Mouse (Mus musculus) forebrain, embryonic 11.5 days (tissue): ENCODE measurements at regions not wholly inside any gene's neighbourhood (a gene's known extent, or its start where the extent isn't known, plus 50 kb on each side); places are given as distances from the start of the nearest gene placed in this dataset.

Experiments
- ATAC-seq: fragments of 200-750 bp; cut with Nextera tagmentation; replicated peaks from 2 replicates; pipeline ENCODE4 v1.8.0; 2017; ENCODE audit warnings: moderate TSS enrichment; ENCODE audit not compliant: low FRiP score
- DNase-seq: peaks from one replicate; pipeline ENCODE4 v3.0.0-alpha.2; 2017; ENCODE audit warnings: low spot score
- H3K27ac ChIP-seq: fragments of 300-500 bp; sonication (generic); 2 replicates; pipeline ENCODE4 v1.5.1; 2014; ENCODE audit warnings: low read depth, low read length
- H3K27me3 ChIP-seq: fragments of 300-500 bp; sonication (generic); 2 replicates; pipeline ENCODE4 v1.6.1; 2014; ENCODE audit warnings: mild to moderate bottlenecking, low read length, mixed read lengths; ENCODE audit not compliant: control insufficient read depth, insufficient read depth
- H3K36me3 ChIP-seq: fragments of 300-500 bp; sonication (generic); 2 replicates; pipeline ENCODE4 v1.6.1; 2014; ENCODE audit warnings: mild to moderate bottlenecking, low read length, moderate library complexity, mixed read lengths; ENCODE audit not compliant: control insufficient read depth, insufficient read depth
- H3K4me1 ChIP-seq: fragments of 300-500 bp; sonication (generic); replicated peaks from 2 replicates; pipeline ENCODE4 v1.6.1; 2014; ENCODE audit warnings: low read length, mixed read lengths; ENCODE audit not compliant: control insufficient read depth, insufficient read depth
- H3K4me2 ChIP-seq: fragments of 300-500 bp; sonication (generic); 2 replicates; pipeline ENCODE4 v1.6.1; 2014; ENCODE audit warnings: low read depth, mild to moderate bottlenecking, low read length, moderate library complexity, mixed read lengths; ENCODE audit not compliant: severe bottlenecking
- H3K4me3 ChIP-seq: fragments of 300-500 bp; sonication (generic); 2 replicates; pipeline ENCODE4 v1.5.1; 2014; ENCODE audit warnings: low read depth, low read length
- H3K9ac ChIP-seq: fragments of 300-500 bp; sonication (generic); 2 replicates; pipeline ENCODE4 v1.6.1; 2014; ENCODE audit warnings: low read length
- H3K9me3 ChIP-seq: fragments of 300-500 bp; sonication (generic); 2 replicates; pipeline ENCODE4 v1.6.1; 2016; ENCODE audit warnings: low read length, mixed read lengths; ENCODE audit not compliant: control insufficient read depth
- WGBS: fragments of 180-500 bp; shearing (Covaris S2); extraction: QIAGEN DNeasy Blood & Tissue Kit; methylation state at CpG from one replicate; pipeline ENCODE4 v1.1.7; 2014; 5-methylcytosine and 5-hydroxymethylcytosine counted together

GRCm38 (mm10) chr13:44067244-44067643 lies 282.7 kb downstream of the Cd83 start:
- no peaks in the 10 kb centered on the region for H3K36me3 ChIP-seq
- H3K9ac ChIP-seq, result no peak overlapping the region
- WGBS, result 92% methylated on average over 2 of the region's 2 CpGs
- DNase-seq, result no peak
- no peak overlapping the region for H3K27ac ChIP-seq
- H3K4me1 ChIP-seq, result no peaks in the 10 kb centered on the region; the same call in 1 of the 2 replicates
- H3K9me3 ChIP-seq, result no peaks in the 10 kb centered on the region
- no peak overlapping the region for H3K4me2 ChIP-seq
- H3K27me3 ChIP-seq, result no peaks in the 10 kb centered on the region
- ATAC-seq, result no peak
- H3K4me3 ChIP-seq, result no peak overlapping the region

- H3K36me3 ChIP-seq, result no peaks in the 10 kb centered on the region
- H3K4me3 ChIP-seq, result no peak overlapping the region
- WGBS, result 81% methylated on average over 5 of the region's 5 CpGs
- no peak overlapping the region for H3K27ac ChIP-seq
- H3K4me1 ChIP-seq, result no peaks in the 10 kb centered on the region
- no peaks in the 10 kb centered on the region for H3K27me3 ChIP-seq
- DNase-seq (no peak), ATAC-seq (no peak)
- no peaks in the 10 kb centered on the region for H3K9me3 ChIP-seq
- H3K4me2 ChIP-seq, result no peak overlapping the region
- H3K9ac ChIP-seq, result no peak overlapping the region
Observed at GRCm38 (mm10) chr13:44068951-44069350, 284.4 kb downstream of the Cd83 start.

- no peak overlapping the region for H3K4me3 ChIP-seq
- no peaks in the 10 kb centered on the region for H3K4me1 ChIP-seq
- H3K27ac ChIP-seq, result no peak overlapping the region
- no peak overlapping the region for H3K4me2 ChIP-seq
- no peaks in the 10 kb centered on the region for H3K36me3 ChIP-seq
- H3K9ac ChIP-seq, result no peak overlapping the region
- ATAC-seq (no peak), DNase-seq (no peak)
- H3K9me3 ChIP-seq, result no peaks in the 10 kb centered on the region
- 82% methylated on average over 9 of the region's 9 CpGs for WGBS
- no peaks in the 10 kb centered on the region for H3K27me3 ChIP-seq
Observed at GRCm38 (mm10) chr13:44073122-44073521, 288.5 kb downstream of the Cd83 start.

GRCm38 (mm10) chr13:44074172-44074571 lies 289.6 kb downstream of the Cd83 start:
- no peak for DNase-seq

GRCm38 (mm10) chr13:44077022-44077421 lies 292.4 kb downstream of the Cd83 start:
- ATAC-seq, result no peak

More at GRCm38 (mm10) chr13:44074172-44074571, 289.6 kb downstream of the Cd83 start:
- Histone ChIP-seq H3K4me1 (no peaks in the 10 kb centered on the region), H3K4me3 (no peak overlapping the region), H3K27ac (no peak overlapping the region), H3K9ac (no peak overlapping the region), H3K27me3 (no peaks in the 10 kb centered on the region), H3K4me2 (no peak overlapping the region), H3K9me3 (no peaks in the 10 kb centered on the region), H3K36me3 (no peaks in the 10 kb centered on the region)
- no peak for ATAC-seq
- 92% methylated on average over 9 of the region's 9 CpGs for WGBS

GRCm38 (mm10) chr13:44085621-44086510 lies 301.3 kb downstream of the Cd83 start:
- H3K4me1 ChIP-seq, result no peaks in the 10 kb centered on the region; the same call in 1 of the 2 replicates
- WGBS, result 72% methylated on average over 10 of the region's 10 CpGs
- no peaks in the 10 kb centered on the region for H3K36me3 ChIP-seq
- no peaks in the 10 kb centered on the region for H3K27me3 ChIP-seq
- H3K27ac ChIP-seq, result no peak overlapping the region
- no peaks in the 10 kb centered on the region for H3K9me3 ChIP-seq
- DNase-seq (no peak), ATAC-seq (no peak)
- H3K4me3 ChIP-seq, result no peak overlapping the region
- no peak overlapping the region for H3K9ac ChIP-seq
- H3K4me2 ChIP-seq, result no peak overlapping the region

More at GRCm38 (mm10) chr13:44077022-44077421, 292.4 kb downstream of the Cd83 start:
- Histone ChIP-seq H3K4me1 (no peaks in the 10 kb centered on the region), H3K4me3 (no peak overlapping the region), H3K27ac (no peak overlapping the region), H3K4me2 (no peak overlapping the region), H3K9ac (no peak overlapping the region), H3K9me3 (no peaks in the 10 kb centered on the region), H3K27me3 (no peaks in the 10 kb centered on the region), H3K36me3 (no peaks in the 10 kb centered on the region)
- DNase-seq, result no peak
- 93% methylated on average over 10 of the region's 10 CpGs for WGBS

- 79% methylated on average over 4 of the region's 4 CpGs for WGBS
- H3K27me3 ChIP-seq, result no peaks in the 10 kb centered on the region
- no peaks in the 10 kb centered on the region; the same call in 1 of the 2 replicates for H3K4me1 ChIP-seq
- no peaks in the 10 kb centered on the region for H3K36me3 ChIP-seq
- H3K9ac ChIP-seq, result no peak overlapping the region
- H3K4me3 ChIP-seq, result no peak overlapping the region
- H3K27ac ChIP-seq, result no peak overlapping the region
- H3K4me2 ChIP-seq, result no peak overlapping the region
- no peaks in the 10 kb centered on the region for H3K9me3 ChIP-seq
- no peak for ATAC-seq
- no peak for DNase-seq
Observed at GRCm38 (mm10) chr13:44086801-44087200, 302.2 kb downstream of the Cd83 start.

GRCm38 (mm10) chr13:44097141-44097540 lies 312.6 kb downstream of the Cd83 start:
- Histone ChIP-seq H3K4me3 (no peak overlapping the region), H3K4me1 (peaks cover 22% of the 10 kb centered on the region), H3K27ac (no peak overlapping the region), H3K27me3 (no peaks in the 10 kb centered on the region), H3K9me3 (no peaks in the 10 kb centered on the region), H3K4me2 (no peak overlapping the region), H3K36me3 (no peaks in the 10 kb centered on the region), H3K9ac (no peak overlapping the region)
- 83% methylated on average over 2 of the region's 2 CpGs for WGBS
- DNase-seq, result no peak
- no peak for ATAC-seq

GRCm38 (mm10) chr13:44099511-44099910 lies 314.9 kb downstream of the Cd83 start:
- peak; percentile 52; the same call in 1 of the 2 replicates for ATAC-seq
- peak; percentile 63 for DNase-seq
- Histone ChIP-seq H3K27ac (peak overlapping the region; percentile 72), H3K9ac (0 out of 2 replicates have a peak overlapping the region, but pooled peaks have one; percentile 23), H3K36me3 (no peaks in the 10 kb centered on the region), H3K9me3 (no peaks in the 10 kb centered on the region), H3K4me3 (no peak overlapping the region), H3K27me3 (no peaks in the 10 kb centered on the region), H3K4me2 (no peak overlapping the region), H3K4me1 (peaks cover 26% of the 10 kb centered on the region)
- 14% methylated on average over 9 of the region's 9 CpGs for WGBS
